Mouse (Mus musculus) hindbrain, postnatal 0 days (tissue): ENCODE results near the gene Tas2r108. TPM values are rescaled to one million over a fixed set of nuclear protein-coding genes. Genes with fewer than 3 reads are reported as not detected.

Experiments
- ATAC-seq: fragments of 200-750 bp; cut with Nextera tagmentation; 2 replicates; pipeline ENCODE4 v1.8.0; 2017; ENCODE audit warnings: mild to moderate bottlenecking, moderate TSS enrichment, moderate library complexity
- DNase-seq: peaks from one replicate; pipeline ENCODE4 v3.0.0-alpha.2; 2015; ENCODE audit warnings: low spot score
- H3K27ac ChIP-seq: fragments of 300-500 bp; sonication (generic); 2 replicates; pipeline ENCODE4 v1.5.1; 2014; ENCODE audit warnings: mild to moderate bottlenecking
- H3K27me3 ChIP-seq: fragments of 300-500 bp; sonication (generic); 2 replicates; pipeline ENCODE4 v1.6.1; 2014; ENCODE audit warnings: low read length, mixed read lengths; ENCODE audit not compliant: insufficient read depth
- H3K36me3 ChIP-seq: fragments of 300-500 bp; sonication (generic); 2 replicates; pipeline ENCODE4 v1.6.1; 2014; ENCODE audit warnings: low read length, mixed read lengths; ENCODE audit not compliant: insufficient read depth
- H3K4me1 ChIP-seq: fragments of 300-500 bp; sonication (generic); 2 replicates; pipeline ENCODE4 v1.6.1; 2014; ENCODE audit warnings: antibody characterized with exemption, low read length, mixed read lengths; ENCODE audit not compliant: insufficient read depth
- H3K4me2 ChIP-seq: fragments of 300-500 bp; sonication (generic); 2 replicates; pipeline ENCODE4 v1.6.1; 2014; ENCODE audit warnings: low read depth, mild to moderate bottlenecking, low read length, moderate library complexity, mixed read lengths
- H3K4me3 ChIP-seq: fragments of 300-500 bp; sonication (generic); 2 replicates; pipeline ENCODE4 v1.5.1; 2014; ENCODE audit warnings: low read length
- H3K9ac ChIP-seq: fragments of 300-500 bp; sonication (generic); replicated peaks from 2 replicates; pipeline ENCODE4 v1.6.1; 2014; ENCODE audit warnings: mild to moderate bottlenecking, low read length, moderate library complexity, mixed read lengths
- H3K9me3 ChIP-seq: fragments of 300-500 bp; sonication (generic); 2 replicates; pipeline ENCODE4 v1.6.1; 2016; ENCODE audit warnings: low read length, mixed read lengths
- CTCF ChIP-seq: IDR thresholded peaks from 2 replicates; pipeline ENCODE4 v1.5.1; 2016; ENCODE audit warnings: antibody characterized with exemption, control low read depth, low read depth
- WGBS: fragments of 180-500 bp; shearing (Covaris S2); extraction: QIAGEN DNeasy Blood & Tissue Kit; methylation state at CpG from one replicate; pipeline ENCODE4 v1.1.7; 2014; 5-methylcytosine and 5-hydroxymethylcytosine counted together
- polyA plus RNA-seq: library from polyadenylated mRNA; unstranded; fragments of >200 nt; fragmentation: Nextera tagmentation; extraction: Ambion mirVana; gene quantifications from 2 replicates; pipeline ENCODE4 v1.2.1, GENCODE M21; 2015
- total RNA-seq: library from RNA; depleted of rRNA; stranded (reverse); fragments of >200 nt; gene quantifications from 2 replicates; pipeline ENCODE4 v1.2.3, GENCODE M21; 2014; rRNA removed

The Tas2r108 gene
- total and polyA plus RNA-seq, 2 experiments from 2014 or later, result not detected

DNA sequence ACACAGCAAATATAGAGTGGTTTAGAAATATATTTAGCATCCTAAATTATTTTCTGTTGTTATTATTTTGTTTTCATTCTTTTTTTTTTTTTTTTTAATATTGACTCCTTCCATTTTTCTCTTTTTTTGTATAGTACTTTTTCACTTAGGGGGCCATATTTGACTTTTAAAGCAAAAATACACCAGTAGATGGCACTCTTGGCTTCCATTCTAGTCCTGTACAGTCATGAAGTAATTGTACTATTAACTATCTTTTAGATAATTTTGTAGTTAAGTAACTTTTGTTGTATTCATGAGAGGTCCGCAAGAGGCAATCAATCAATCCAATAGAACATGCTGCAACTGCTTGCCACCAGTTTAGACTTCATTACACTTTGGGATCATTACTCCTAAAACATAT is 13.6 kb upstream of the Tas2r108 start:
- Histone ChIP-seq H3K27ac (no peak overlapping the region), H3K27me3 (no peaks in the 10 kb centered on the region), H3K4me1 (no peaks in the 10 kb centered on the region), H3K9ac (no peak overlapping the region), H3K4me3 (no peak overlapping the region), H3K4me2 (no peak overlapping the region), H3K36me3 (peaks cover 59% of the 10 kb centered on the region), H3K9me3 (no peaks in the 10 kb centered on the region)
- no peak for ATAC-seq
- peak; percentile 73 for DNase-seq
- 85% methylated on average over 1 of the region's 1 CpGs for WGBS
- peak; percentile 45 for TF ChIP-seq CTCF

DNA sequence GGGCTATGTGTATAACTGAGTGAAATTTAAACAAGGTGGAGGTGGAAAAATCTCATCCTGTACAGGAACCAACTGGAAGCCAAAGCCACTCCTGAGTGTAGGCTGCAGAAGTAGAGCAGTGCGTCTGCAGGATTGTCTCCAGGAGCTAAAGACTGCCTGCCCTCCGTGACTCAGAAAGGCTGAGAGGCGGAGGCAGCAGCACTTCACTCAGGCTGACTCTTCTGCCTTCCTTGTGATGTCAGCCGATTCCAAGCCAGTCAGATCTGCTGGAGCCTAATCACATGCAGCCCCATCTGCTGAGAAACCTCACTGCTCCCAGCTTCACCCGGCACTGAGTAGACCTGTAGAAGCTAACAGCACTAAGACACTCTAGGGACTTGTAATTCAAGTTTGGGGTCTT is 11.0 kb upstream of the Tas2r108 start:
- no peaks in the 10 kb centered on the region for H3K9me3 ChIP-seq
- peaks cover 39% of the 10 kb centered on the region for H3K36me3 ChIP-seq
- 92% methylated on average over 5 of the region's 5 CpGs for WGBS
- H3K27ac ChIP-seq, result no peak overlapping the region
- no peak for TF ChIP-seq CTCF
- no peak overlapping the region for H3K4me3 ChIP-seq
- DNase-seq, result no peak
- H3K9ac ChIP-seq, result no peak overlapping the region
- no peak overlapping the region for H3K4me2 ChIP-seq
- ATAC-seq, result no peak
- H3K27me3 ChIP-seq, result no peaks in the 10 kb centered on the region
- H3K4me1 ChIP-seq, result no peaks in the 10 kb centered on the region

DNA sequence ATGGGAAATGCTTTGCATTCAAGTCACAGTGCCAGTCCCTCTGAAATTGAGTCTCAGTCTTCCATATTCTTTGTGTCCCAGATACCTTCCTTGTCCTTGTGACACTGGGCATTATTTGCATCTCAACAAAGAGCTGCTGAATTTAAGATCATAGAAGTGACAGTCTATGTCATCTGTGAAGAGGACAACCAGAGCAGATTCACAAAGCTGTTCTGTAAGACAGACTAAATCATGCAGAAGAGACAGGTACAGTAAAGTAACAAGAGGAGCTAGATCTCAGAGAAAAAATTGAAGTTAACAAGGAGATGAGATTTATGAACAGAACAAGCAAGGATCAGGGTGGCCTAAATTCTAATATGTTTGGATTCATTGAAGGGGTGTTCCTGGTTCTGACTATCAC is 2.4 kb upstream of the Tas2r108 start, which contains the start of gene Tas2r137:
Tas2r137 (plus strand) TSS at position 301 of the 400 bp plus-strand sequence.
- H3K4me1 ChIP-seq, result no peaks in the 10 kb centered on the region
- H3K4me3 ChIP-seq, result no peak within 1 kb of the TSS
- no peak for DNase-seq
- no peak for ATAC-seq
- no peaks in the 10 kb centered on the region for H3K9me3 ChIP-seq
- no peak within 1 kb of the TSS for H3K27ac ChIP-seq
- no peak within 1 kb of the TSS for H3K4me2 ChIP-seq
- no peaks in the 10 kb centered on the region for H3K27me3 ChIP-seq
- TF ChIP-seq CTCF, result no peak
- no peak within 1 kb of the TSS for H3K9ac ChIP-seq
- no peaks in the 10 kb centered on the region for H3K36me3 ChIP-seq

DNA sequence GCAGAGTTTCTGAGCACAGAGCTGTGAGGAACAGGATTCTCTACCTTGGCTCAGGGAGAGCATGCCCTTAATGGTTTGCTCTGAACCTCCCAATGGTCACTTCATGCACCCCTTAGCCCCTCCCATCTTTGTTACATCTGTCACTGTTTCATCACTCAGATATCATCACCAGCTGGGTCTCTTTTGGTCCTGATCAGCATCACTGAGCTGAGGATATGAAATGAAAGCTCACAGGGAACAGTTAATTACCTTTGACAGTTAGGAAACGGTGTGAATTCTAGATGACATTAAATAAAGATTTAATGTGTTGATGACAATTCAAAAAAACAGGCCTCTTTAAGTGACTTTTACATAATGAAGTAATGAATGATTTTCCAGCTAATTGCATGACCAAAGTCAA is 26.1 kb downstream of the Tas2r108 start, which contains the start of gene Prss37:
Prss37 (minus strand) TSS at position 101 of the 400 bp plus-strand sequence.
- TF ChIP-seq CTCF, result no peak
- no peak within 1 kb of the TSS for H3K4me2 ChIP-seq
- ATAC-seq, result no peak
- no peak within 1 kb of the TSS for H3K4me3 ChIP-seq
- no peak within 1 kb of the TSS for H3K9ac ChIP-seq
- H3K27ac ChIP-seq, result no peak within 1 kb of the TSS
- 61% methylated on average over 1 of the region's 1 CpGs for WGBS
- H3K4me1 ChIP-seq, result no peaks in the 10 kb centered on the region
- no peaks in the 10 kb centered on the region for H3K36me3 ChIP-seq
- no peaks in the 10 kb centered on the region for H3K27me3 ChIP-seq
- no peaks in the 10 kb centered on the region for H3K9me3 ChIP-seq
- DNase-seq, result no peak

Other genes starting within 250 kb of the Tas2r108 start
- gene Agk, start 168.4 kb upstream of the Tas2r108 start, total RNA-seq, result 40.6 and 59.6 TPM in 2 replicates
- 53.3 and 57.9 TPM in 2 replicates for gene Agk, start 168.4 kb upstream of the Tas2r108 start, polyA plus RNA-seq
- 28.0 and 29.1 TPM in 2 replicates for gene E330009J07Rik, start 57.4 kb upstream of the Tas2r108 start, total RNA-seq
- 9.9 and 12.8 TPM in 2 replicates for gene E330009J07Rik, start 57.4 kb upstream of the Tas2r108 start, polyA plus RNA-seq
- 0.10 TPM in 1 of 2 replicates, not detected in the other for gene Wee2, start 54.4 kb upstream of the Tas2r108 start, total RNA-seq
- 0.18 and 0.28 TPM in 2 replicates for gene Wee2, start 54.4 kb upstream of the Tas2r108 start, polyA plus RNA-seq
- gene Ssbp1, start 22.2 kb upstream of the Tas2r108 start, total RNA-seq, result 9.1 and 11.2 TPM in 2 replicates
- 82.5 and 90.6 TPM in 2 replicates for gene Ssbp1, start 22.2 kb upstream of the Tas2r108 start, polyA plus RNA-seq
- gene Tas2r137, start 2.3 kb upstream of the Tas2r108 start, total RNA-seq, result not detected in 2 replicates
- not detected in 2 replicates for gene Tas2r137, start 2.3 kb upstream of the Tas2r108 start, polyA plus RNA-seq
- not detected in 2 replicates for gene Prss37, start 26.0 kb downstream of the Tas2r108 start, total RNA-seq
- not detected in 2 replicates for gene Prss37, start 26.0 kb downstream of the Tas2r108 start, polyA plus RNA-seq
- gene Olfr461, start 61.5 kb downstream of the Tas2r108 start, total RNA-seq, result not detected in 2 replicates
- 0.05 TPM in 1 of 2 replicates, not detected in the other for gene Olfr461, start 61.5 kb downstream of the Tas2r108 start, polyA plus RNA-seq
- gene Olfr460, start 76.0 kb downstream of the Tas2r108 start, total RNA-seq, result not detected in 2 replicates
- gene Olfr460, start 76.0 kb downstream of the Tas2r108 start, polyA plus RNA-seq, result not detected in 2 replicates
- 0.58 TPM in 1 of 2 replicates, not detected in the other for gene Clec5a, start 92.3 kb downstream of the Tas2r108 start, total RNA-seq
- 0.78 TPM in 2 replicates for gene Clec5a, start 92.3 kb downstream of the Tas2r108 start, polyA plus RNA-seq
- gene Tas2r138, start 119.8 kb downstream of the Tas2r108 start, total RNA-seq, result not detected in 2 replicates
- gene Tas2r138, start 119.8 kb downstream of the Tas2r108 start, polyA plus RNA-seq, result not detected in 2 replicates
- 0.22 and 0.31 TPM in 2 replicates for gene Mgam, start 135.3 kb downstream of the Tas2r108 start, total RNA-seq
- gene Mgam, start 135.3 kb downstream of the Tas2r108 start, polyA plus RNA-seq, result 0.25 and 0.39 TPM in 2 replicates